Mouse (Mus musculus) CD8-positive naive resting alpha-beta T cell, adult 57 days (primary cell): ENCODE measurements around the gene Usp17lc. TPM values are rescaled to one million over a fixed set of nuclear protein-coding genes. Genes with fewer than 3 reads are reported as not detected.

Experiments
- total RNA-seq: library from RNA; stranded (reverse); gene quantifications from one replicate; pipeline ENCODE4 v1.2.4, GENCODE M21; 2023

The Usp17lc gene
- total RNA-seq, result not detected

DNA sequence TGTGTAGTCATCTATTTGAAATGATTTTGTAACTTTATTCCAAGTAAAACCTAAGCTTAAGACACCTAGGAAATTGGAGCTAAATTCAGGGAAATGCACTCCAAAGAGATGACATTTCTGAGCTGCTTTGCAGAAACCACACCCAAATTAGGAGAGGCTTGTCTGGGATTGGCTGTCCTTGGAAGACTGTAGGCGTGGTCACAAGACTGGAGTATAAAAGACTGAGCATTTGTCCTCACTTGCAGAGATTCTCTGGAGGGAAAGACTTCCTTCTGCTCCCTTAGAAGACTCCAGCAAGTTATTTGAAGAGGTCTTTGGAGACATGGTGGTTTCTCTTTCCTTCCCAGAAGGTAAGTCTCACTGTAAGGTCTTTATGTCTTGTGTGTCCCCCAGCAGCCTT lies at the start of gene Usp17lc:
Gene Usp17lc, plus strand, starts transcription at position 301 of the 400 bp plus-strand sequence.

DNA sequence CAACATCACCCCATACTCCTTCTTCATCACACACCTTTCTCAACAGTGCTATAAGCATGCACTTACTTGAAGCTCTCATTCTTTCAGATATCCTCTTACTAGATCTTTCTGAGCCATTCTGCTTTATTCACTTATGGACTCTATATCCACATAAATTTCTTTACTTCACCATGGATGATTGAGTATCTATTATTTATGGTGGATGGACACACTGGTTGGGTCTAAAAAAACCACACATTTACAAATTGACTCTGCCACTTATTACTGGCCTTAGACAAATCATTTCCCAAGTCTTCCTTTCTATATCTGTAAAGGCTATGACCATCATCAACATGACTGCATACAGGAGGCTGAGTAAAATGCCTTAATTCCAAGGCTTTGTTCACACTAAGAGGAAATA lies 28.8 kb upstream of the Usp17lc start, which contains the start of gene Olfr603:
Gene Olfr603, minus strand, starts transcription at position 101 of the 400 bp plus-strand sequence.

GRCm38 (mm10) chr7:103445339-103445738 lies 30.5 kb downstream of the Usp17lc start, which contains the start of gene Olfr605:
TSS of gene Olfr605 (minus strand) at chr7:103445439.

DNA sequence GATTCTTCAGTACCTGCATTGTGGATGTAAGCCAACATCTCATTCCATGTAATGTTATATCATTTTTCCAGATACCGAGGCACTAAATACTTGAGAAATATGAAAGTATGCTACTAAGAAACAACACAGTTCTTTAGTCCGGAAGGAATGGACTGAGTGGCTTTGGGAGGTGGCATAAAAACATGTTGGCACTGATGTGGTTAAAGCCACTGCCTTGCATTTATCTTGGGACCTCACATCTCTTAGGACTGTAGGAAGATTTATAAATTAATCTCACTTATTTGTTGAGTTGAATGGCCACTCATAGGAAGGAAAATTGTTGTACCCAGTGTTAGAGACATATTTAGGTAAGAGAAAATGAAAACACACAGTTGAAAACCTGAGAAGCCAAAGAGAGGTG lies 33.9 kb downstream of the Usp17lc start, which contains the start of gene Olfr606:
Gene Olfr606, plus strand, starts transcription at position 301 of the 400 bp plus-strand sequence.

Other genes starting within 250 kb of the Usp17lc start
- not detected for gene Olfr591, start 236.7 kb upstream of the Usp17lc start, total RNA-seq
- not detected for gene Olfr592, start 230.3 kb upstream of the Usp17lc start, total RNA-seq
- gene Olfr593, start 203.2 kb upstream of the Usp17lc start, total RNA-seq, result not detected
- not detected for gene Olfr594, start 198.1 kb upstream of the Usp17lc start, total RNA-seq
- gene Usp17ld, start 162.6 kb upstream of the Usp17lc start, total RNA-seq, result not detected
- not detected for gene Olfr596, start 109.4 kb upstream of the Usp17lc start, total RNA-seq
- gene Olfr597, start 98.8 kb upstream of the Usp17lc start, total RNA-seq, result not detected
- gene Olfr598, start 91.5 kb upstream of the Usp17lc start, total RNA-seq, result not detected
- gene Olfr599, start 79.2 kb upstream of the Usp17lc start, total RNA-seq, result not detected
- gene Olfr600, start 65.4 kb upstream of the Usp17lc start, total RNA-seq, result not detected
- gene Olfr601, start 52.4 kb upstream of the Usp17lc start, total RNA-seq, result not detected
- not detected for gene Olfr603, start 28.9 kb upstream of the Usp17lc start, total RNA-seq
- not detected for gene Olfr605, start 30.4 kb downstream of the Usp17lc start, total RNA-seq
- gene Olfr606, start 34.0 kb downstream of the Usp17lc start, total RNA-seq, result not detected
- gene Olfr607, start 49.1 kb downstream of the Usp17lc start, total RNA-seq, result not detected
- not detected for gene Olfr608, start 54.8 kb downstream of the Usp17lc start, total RNA-seq
- gene Olfr609, start 83.0 kb downstream of the Usp17lc start, total RNA-seq, result not detected
- gene Olfr610, start 97.0 kb downstream of the Usp17lc start, total RNA-seq, result not detected
- gene Olfr611, start 105.8 kb downstream of the Usp17lc start, total RNA-seq, result not detected
- gene Olfr612, start 127.6 kb downstream of the Usp17lc start, total RNA-seq, result not detected
- not detected for gene Olfr613, start 133.0 kb downstream of the Usp17lc start, total RNA-seq
- not detected for gene Olfr615, start 141.0 kb downstream of the Usp17lc start, total RNA-seq
- gene Olfr616, start 154.1 kb downstream of the Usp17lc start, total RNA-seq, result not detected
- not detected for gene Olfr617, start 158.0 kb downstream of the Usp17lc start, total RNA-seq
- not detected for gene Olfr618, start 175.0 kb downstream of the Usp17lc start, total RNA-seq
- not detected for gene Olfr619, start 185.5 kb downstream of the Usp17lc start, total RNA-seq
- not detected for gene Olfr620, start 197.5 kb downstream of the Usp17lc start, total RNA-seq
- gene Olfr622, start 227.6 kb downstream of the Usp17lc start, total RNA-seq, result not detected
- not detected for gene Olfr623, start 248.6 kb downstream of the Usp17lc start, total RNA-seq